Mouse (Mus musculus): Measurements from ENCODE around the gene Elf5. TPM values are rescaled to one million over a fixed set of nuclear protein-coding genes. Genes with fewer than 3 reads are reported as not detected.

The Elf5 gene
- polyA plus RNA-seq, 1 experiment from 2014 or later: 0.20 TPM

DNA sequence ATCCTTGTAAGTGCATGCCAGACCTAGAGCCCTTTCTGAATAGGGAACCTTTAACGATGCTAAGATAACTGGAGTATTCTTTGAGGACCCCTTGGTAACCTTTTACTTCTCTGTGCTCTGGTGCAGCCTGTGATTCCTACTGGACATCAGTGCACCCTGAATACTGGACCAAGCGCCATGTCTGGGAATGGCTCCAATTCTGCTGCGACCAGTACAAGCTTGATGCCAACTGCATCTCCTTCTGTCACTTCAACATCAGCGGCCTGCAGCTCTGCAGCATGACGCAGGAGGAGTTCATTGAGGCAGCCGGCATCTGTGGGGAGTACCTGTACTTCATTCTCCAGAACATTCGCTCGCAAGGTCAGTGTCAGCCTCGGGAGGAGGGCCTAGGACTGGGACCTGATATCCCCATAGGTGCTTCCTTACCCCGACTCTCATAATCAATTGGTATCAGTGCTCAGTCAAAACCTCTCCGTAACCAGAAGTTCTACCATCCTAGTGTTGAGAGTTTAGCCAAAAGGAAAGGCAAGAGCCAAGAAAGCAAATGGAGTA is 27.7 kb downstream of the Elf5 start:
- Histone ChIP-seq H3K9me3 (no peaks in the 10 kb centered on the region), H3K4me1 (replicated peaks) (peaks cover 15% of the 10 kb centered on the region), H3K4me3 (replicated peaks) (no peak overlapping the region), H3K27ac (no peak overlapping the region), H3K4me2 (replicated peaks) (no peak overlapping the region), H3K9ac (no peak overlapping the region), H3K36me3 (no peaks in the 10 kb centered on the region), H3K27me3 (replicated peaks) (no peaks in the 10 kb centered on the region)
- no peak for ATAC-seq
- WGBS: 93% methylated on average over 11 of the region's 11 CpGs

DNA sequence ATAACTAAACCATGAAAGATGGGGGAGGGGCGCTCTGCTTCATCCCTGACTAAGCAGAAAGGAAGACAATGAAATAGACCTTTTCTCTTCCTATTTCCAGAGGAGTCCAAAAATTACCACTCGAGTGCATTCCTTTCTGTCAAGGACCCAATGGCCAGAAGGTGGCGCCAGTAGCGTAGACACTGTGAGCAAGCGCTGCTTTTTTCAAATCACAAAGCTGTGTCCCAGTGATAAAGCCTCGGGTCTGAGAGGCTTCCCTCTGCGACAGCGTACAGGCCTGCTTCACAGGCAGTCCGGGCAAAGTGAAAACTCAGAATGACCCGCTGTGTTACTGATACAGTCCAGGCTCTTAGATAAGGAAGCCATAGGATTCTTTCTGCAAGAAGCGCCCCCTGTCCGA is 28.2 kb downstream of the Elf5 start:
- H3K27me3 ChIP-seq (replicated peaks): no peaks in the 10 kb centered on the region
- whole genome bisulfite sequencing: 6% methylated on average over 12 of the region's 12 CpGs
- H3K4me1 ChIP-seq (replicated peaks): peaks cover 15% of the 10 kb centered on the region
- no peak overlapping the region for H3K27ac ChIP-seq
- no peaks in the 10 kb centered on the region for H3K9me3 ChIP-seq
- peak overlapping the region; percentile 48 for H3K4me2 ChIP-seq (replicated peaks)
- H3K4me3 ChIP-seq (replicated peaks): no peak overlapping the region
- 0 out of 2 replicates have a peak overlapping the region, but pooled peaks have one; percentile 11 for H3K9ac ChIP-seq
- peak; percentile 47 for ATAC-seq
- H3K36me3 ChIP-seq: no peaks in the 10 kb centered on the region

DNA sequence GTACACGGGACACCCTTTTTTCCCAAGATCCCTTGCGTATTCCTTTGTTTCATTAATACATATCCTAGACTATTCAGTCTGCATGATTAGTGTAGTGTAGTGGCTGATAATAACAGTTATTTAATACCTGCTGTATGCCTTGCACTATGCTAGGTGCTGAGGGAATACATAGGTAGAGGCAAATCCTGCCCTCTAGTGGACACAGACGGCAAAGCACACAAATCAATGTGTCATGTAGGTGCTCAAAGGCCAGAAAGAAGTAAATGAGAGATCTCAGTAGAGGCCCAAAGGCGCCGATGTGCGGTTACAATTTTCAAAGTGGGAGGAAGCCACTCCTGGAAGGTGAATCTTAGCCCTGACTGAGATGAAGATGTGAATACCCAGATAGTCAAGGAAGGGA is 34.3 kb downstream of the Elf5 start:
- H3K9me3 ChIP-seq: no peaks in the 10 kb centered on the region
- 57% methylated on average over 6 of the region's 6 CpGs for WGBS
- H3K36me3 ChIP-seq: no peaks in the 10 kb centered on the region
- no peaks in the 10 kb centered on the region for H3K4me1 ChIP-seq (replicated peaks)
- no peak overlapping the region for H3K4me3 ChIP-seq (replicated peaks)
- no peaks in the 10 kb centered on the region for H3K27me3 ChIP-seq (replicated peaks)
- H3K9ac ChIP-seq: no peak overlapping the region
- no peak overlapping the region for H3K27ac ChIP-seq
- no peak for ATAC-seq
- no peak overlapping the region for H3K4me2 ChIP-seq (replicated peaks)

DNA sequence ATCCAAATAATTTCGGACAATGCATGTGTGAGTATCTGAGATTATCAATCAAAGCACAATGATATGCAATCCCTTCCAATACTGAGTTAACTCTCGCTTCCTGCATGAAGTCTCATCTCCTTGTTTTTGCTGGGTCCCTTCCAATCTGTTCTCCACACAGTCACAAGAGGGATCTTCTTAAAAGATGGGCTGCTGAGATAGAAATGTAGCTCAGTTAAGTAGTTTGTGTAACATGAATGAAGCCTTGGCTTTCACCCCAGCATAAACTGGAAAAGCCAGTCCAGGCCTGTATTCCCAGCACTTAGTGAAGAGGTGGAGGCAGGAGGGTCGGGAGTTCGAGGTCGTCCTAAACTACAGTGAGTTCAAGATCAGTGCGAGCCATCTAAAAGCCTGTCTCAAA is 34.8 kb downstream of the Elf5 start:
- Histone ChIP-seq H3K9me3 (no peaks in the 10 kb centered on the region), H3K27ac (no peak overlapping the region), H3K36me3 (no peaks in the 10 kb centered on the region), H3K4me1 (replicated peaks) (no peaks in the 10 kb centered on the region), H3K27me3 (replicated peaks) (no peaks in the 10 kb centered on the region), H3K4me3 (replicated peaks) (no peak overlapping the region), H3K9ac (no peak overlapping the region), H3K4me2 (replicated peaks) (no peak overlapping the region)
- 86% methylated on average over 6 of the region's 6 CpGs for WGBS
- no peak for ATAC-seq

DNA sequence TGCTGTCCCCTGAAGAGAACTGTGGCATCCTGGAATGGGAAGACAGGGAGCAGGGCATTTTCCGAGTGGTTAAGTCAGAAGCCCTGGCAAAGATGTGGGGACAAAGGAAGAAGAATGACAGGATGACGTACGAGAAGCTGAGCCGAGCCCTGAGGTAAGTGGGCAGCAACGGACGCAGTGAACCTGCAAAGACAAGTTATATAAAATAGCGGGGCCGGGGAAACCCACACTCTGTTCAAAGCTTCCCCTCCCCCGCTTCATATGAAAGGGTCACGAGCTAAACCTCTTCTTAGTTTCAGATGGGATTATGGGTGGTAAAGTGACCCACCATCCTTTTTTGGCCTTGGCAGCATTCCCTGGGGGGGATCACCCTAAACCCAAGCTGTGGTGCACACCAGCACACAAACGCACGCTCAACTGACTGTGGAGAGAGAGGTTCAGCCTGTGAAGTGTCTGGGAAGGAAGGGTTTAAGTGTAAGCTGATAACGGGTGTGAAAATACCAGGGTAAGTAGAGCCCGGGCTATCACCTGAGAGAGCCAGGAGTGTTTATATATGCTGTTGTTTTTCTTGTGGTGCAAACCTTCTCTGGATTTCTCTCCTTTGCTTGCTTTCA is 37.6 kb downstream of the Elf5 start:
- Histone ChIP-seq H3K4me3 (replicated peaks) (no peak overlapping the region), H3K27ac (no peak overlapping the region), H3K9ac (no peak overlapping the region), H3K4me1 (replicated peaks) (no peaks in the 10 kb centered on the region), H3K36me3 (peaks cover 9% of the 10 kb centered on the region), H3K27me3 (replicated peaks) (no peaks in the 10 kb centered on the region), H3K9me3 (no peaks in the 10 kb centered on the region), H3K4me2 (replicated peaks) (no peak overlapping the region)
- ATAC-seq: no peak
- 47% methylated on average over 14 of the region's 14 CpGs for WGBS

DNA sequence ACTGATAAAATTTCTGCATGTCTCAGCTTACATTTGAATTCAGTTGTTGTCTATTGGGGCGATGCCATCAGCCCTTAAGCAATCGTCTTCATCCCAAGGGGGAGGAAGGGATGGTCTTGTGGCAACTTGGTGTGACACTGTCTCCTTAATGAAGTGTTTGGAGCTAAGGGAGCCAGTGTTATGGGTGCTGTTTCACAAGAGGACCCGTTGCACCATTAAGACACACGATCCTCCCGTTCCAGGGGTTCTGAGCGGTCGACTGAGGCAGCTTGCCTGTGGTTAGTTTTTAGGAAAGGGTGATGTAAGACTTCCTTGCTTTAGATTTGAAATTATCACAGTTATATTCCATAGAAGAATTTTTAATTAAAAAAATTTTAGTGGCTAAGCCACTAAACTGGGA is 38.3 kb downstream of the Elf5 start:
- H3K27ac ChIP-seq: no peak overlapping the region
- H3K4me1 ChIP-seq (replicated peaks): no peaks in the 10 kb centered on the region
- H3K4me3 ChIP-seq (replicated peaks): no peak overlapping the region
- no peak for ATAC-seq
- H3K9me3 ChIP-seq: no peaks in the 10 kb centered on the region
- H3K27me3 ChIP-seq (replicated peaks): no peaks in the 10 kb centered on the region
- no peak overlapping the region for H3K4me2 ChIP-seq (replicated peaks)
- 84% methylated on average over 7 of the region's 7 CpGs for WGBS
- H3K36me3 ChIP-seq: peaks cover 12% of the 10 kb centered on the region
- H3K9ac ChIP-seq: no peak overlapping the region

DNA sequence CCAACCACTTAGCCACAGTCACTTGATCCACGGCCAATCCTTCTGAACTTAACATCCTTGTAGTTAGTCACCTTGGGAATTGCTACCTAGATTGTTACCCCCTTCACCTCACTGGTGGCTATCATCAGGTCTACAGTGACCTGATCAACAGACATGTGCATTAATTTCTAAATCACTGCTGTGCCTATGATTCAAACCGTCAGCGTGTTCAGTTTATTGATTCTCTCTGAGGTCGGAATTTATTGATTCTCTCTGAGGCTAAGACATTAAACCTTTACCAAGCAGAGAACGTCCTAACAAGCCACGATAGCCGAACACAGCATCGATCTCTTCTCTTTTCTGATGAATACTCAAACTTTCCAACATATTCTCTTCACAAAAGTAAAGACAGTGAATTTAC is 38.8 kb downstream of the Elf5 start:
- Histone ChIP-seq H3K27ac (no peak overlapping the region), H3K27me3 (replicated peaks) (no peaks in the 10 kb centered on the region), H3K36me3 (peaks cover 16% of the 10 kb centered on the region), H3K4me3 (replicated peaks) (no peak overlapping the region), H3K9ac (no peak overlapping the region), H3K9me3 (no peaks in the 10 kb centered on the region), H3K4me1 (replicated peaks) (no peaks in the 10 kb centered on the region), H3K4me2 (replicated peaks) (no peak overlapping the region)
- ATAC-seq: no peak
- 75% methylated on average over 8 of the region's 8 CpGs for WGBS

DNA sequence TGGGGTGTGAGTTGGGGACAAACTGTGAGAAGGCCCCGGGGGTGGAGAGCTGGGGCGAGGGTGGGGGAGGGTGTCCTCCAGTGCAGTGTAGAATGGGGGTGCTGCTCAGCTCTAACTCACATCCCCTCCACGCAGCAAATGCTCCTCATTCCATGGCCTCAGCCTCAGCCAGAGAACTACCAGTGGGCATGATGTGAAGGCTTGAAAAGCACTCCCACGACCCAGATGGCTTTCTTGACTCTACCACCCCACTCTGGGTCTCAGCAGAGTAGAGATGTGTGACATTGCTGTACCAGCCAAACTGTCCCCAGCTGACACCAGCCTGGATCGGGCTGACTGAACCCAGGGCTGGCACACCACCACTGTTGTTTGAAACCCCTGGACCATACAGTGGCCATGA is 41.1 kb downstream of the Elf5 start:
- Histone ChIP-seq H3K27ac (no peak overlapping the region), H3K4me2 (replicated peaks) (no peak overlapping the region), H3K27me3 (replicated peaks) (no peaks in the 10 kb centered on the region), H3K9ac (no peak overlapping the region), H3K36me3 (peaks cover 28% of the 10 kb centered on the region), H3K4me1 (replicated peaks) (no peaks in the 10 kb centered on the region), H3K9me3 (no peaks in the 10 kb centered on the region), H3K4me3 (replicated peaks) (no peak overlapping the region)
- no peak for ATAC-seq
- 82% methylated on average over 5 of the region's 5 CpGs for WGBS

DNA sequence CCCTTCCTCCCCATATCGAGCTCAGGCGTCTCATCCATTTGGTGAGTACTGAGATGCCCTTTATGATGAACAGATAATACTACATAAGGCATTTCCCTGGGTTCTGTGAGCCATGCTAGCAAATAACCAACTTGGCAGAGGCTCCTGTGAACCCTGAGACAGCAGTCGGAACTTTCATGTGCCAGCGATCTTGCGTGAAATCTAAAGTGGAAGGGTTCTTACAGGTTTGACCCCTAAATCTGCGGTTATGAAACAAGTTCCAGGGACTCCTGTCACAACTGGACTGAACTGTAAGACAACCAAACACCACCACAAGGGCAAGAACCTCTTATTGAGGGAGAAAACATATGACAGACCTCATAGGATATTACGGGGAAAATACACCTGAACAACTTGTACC is 44.3 kb downstream of the Elf5 start:
- Histone ChIP-seq H3K4me1 (replicated peaks) (no peaks in the 10 kb centered on the region), H3K27me3 (replicated peaks) (no peaks in the 10 kb centered on the region), H3K9me3 (no peaks in the 10 kb centered on the region), H3K36me3 (peaks cover 42% of the 10 kb centered on the region), H3K27ac (no peak overlapping the region), H3K4me2 (replicated peaks) (no peak overlapping the region), H3K4me3 (replicated peaks) (no peak overlapping the region), H3K9ac (no peak overlapping the region)
- no peak for ATAC-seq
- 98% methylated on average over 7 of the region's 7 CpGs for WGBS

DNA sequence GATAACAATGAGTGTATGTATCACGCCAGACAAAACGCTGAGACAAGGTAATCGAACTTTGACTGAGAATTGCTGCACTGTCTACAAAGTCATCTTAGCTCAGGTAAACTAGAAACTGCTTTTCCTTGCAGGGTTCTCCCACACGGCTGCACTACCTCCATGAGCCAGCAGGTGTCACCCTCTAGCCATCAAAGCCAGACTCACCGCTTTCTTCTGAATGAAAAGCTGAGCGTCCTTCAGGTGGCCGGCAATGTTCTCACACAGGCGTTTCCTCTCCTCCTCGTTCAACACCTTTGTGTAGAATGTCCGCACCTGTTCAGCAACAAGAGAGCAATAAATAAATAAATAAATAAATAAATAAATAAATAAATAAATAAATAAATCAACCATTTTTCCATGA is 45.2 kb downstream of the Elf5 start:
- no peaks in the 10 kb centered on the region for H3K27me3 ChIP-seq (replicated peaks)
- H3K4me2 ChIP-seq (replicated peaks): no peak overlapping the region
- H3K4me1 ChIP-seq (replicated peaks): no peaks in the 10 kb centered on the region
- no peak overlapping the region for H3K9ac ChIP-seq
- no peak overlapping the region for H3K27ac ChIP-seq
- WGBS: 16% methylated on average over 10 of the region's 10 CpGs
- peaks cover 42% of the 10 kb centered on the region for H3K36me3 ChIP-seq
- peak; percentile 61 for ATAC-seq
- H3K4me3 ChIP-seq (replicated peaks): no peak overlapping the region
- no peaks in the 10 kb centered on the region for H3K9me3 ChIP-seq

DNA sequence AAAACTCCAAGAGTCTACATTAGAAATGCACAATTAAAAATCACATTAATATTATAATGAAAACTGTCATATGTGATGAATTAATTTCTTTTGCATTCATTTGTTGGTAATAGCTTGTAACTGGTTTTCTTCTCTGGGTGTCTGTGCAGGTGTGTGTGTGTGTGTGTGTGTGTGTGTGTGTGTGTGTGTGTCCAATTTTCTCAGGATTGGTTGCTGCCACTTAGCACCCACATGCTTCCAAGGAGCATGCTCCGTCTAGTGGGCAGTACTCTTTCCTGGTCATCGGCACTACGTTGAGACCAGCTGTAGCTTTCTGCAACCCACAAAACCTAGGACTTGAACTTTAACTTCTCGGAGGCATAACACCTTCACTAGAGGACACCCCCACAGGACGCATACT is 45.6 kb downstream of the Elf5 start:
- 82% methylated on average over 5 of the region's 5 CpGs for WGBS
- H3K4me1 ChIP-seq (replicated peaks): no peaks in the 10 kb centered on the region
- no peak overlapping the region for H3K27ac ChIP-seq
- H3K9me3 ChIP-seq: no peaks in the 10 kb centered on the region
- H3K9ac ChIP-seq: no peak overlapping the region
- H3K36me3 ChIP-seq: peaks cover 44% of the 10 kb centered on the region
- no peak overlapping the region for H3K4me3 ChIP-seq (replicated peaks)
- H3K27me3 ChIP-seq (replicated peaks): no peaks in the 10 kb centered on the region
- no peak; the same call in 1 of the 2 replicates for ATAC-seq
- no peak overlapping the region for H3K4me2 ChIP-seq (replicated peaks)

DNA sequence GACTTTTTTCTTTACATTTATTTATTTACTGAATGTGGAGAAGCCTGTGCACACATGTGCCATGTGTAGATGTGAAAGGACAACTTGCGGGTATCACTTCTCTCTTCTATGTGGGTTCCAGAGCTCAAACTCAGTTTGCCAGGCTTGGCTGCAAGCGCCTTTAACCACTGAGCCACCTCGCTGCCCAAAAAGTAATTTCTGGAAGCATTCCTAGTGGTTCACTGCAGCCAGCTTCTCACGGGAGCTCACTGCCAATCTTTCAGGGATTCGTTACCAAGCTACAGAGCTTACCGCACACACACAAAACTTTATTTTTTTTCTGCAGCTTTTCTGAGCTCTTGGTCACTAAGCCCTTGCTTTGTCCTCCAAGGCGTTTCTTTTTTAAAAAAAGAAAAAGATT is 46.1 kb downstream of the Elf5 start:
- H3K4me1 ChIP-seq (replicated peaks): no peaks in the 10 kb centered on the region
- H3K27ac ChIP-seq: no peak overlapping the region
- H3K4me3 ChIP-seq (replicated peaks): no peak overlapping the region
- no peaks in the 10 kb centered on the region for H3K27me3 ChIP-seq (replicated peaks)
- no peak for ATAC-seq
- WGBS: 92% methylated on average over 7 of the region's 7 CpGs
- H3K9me3 ChIP-seq: no peaks in the 10 kb centered on the region
- H3K36me3 ChIP-seq: peaks cover 47% of the 10 kb centered on the region
- H3K4me2 ChIP-seq (replicated peaks): no peak overlapping the region
- H3K9ac ChIP-seq: no peak overlapping the region

DNA sequence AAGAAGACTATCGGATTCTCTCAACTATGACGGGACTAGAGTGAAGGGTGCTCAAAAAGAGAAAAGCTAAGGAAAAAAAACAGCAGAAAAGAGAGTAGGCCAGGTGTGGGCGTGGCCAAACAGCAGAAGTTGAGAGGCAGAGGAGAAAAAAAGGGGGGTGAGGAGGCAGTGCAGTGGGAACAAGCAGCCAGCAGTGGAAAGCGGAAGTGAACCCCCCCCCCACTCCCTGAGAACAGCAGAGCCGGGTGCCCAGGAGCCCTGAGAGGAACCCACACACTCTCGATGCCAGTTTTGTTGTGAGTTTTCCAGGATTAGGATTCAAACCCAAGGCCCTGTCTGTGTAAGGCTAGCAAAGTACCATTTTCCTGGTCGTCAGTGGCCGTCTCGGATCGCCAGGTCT is 47.6 kb downstream of the Elf5 start:
- H3K36me3 ChIP-seq: peaks cover 38% of the 10 kb centered on the region
- no peak overlapping the region for H3K4me2 ChIP-seq (replicated peaks)
- no peak overlapping the region for H3K27ac ChIP-seq
- 93% methylated on average over 10 of the region's 10 CpGs for WGBS
- H3K9me3 ChIP-seq: no peaks in the 10 kb centered on the region
- no peak overlapping the region for H3K4me3 ChIP-seq (replicated peaks)
- ATAC-seq: no peak
- H3K9ac ChIP-seq: no peak overlapping the region
- H3K27me3 ChIP-seq (replicated peaks): no peaks in the 10 kb centered on the region
- no peaks in the 10 kb centered on the region for H3K4me1 ChIP-seq (replicated peaks)
